Mouse (Mus musculus) lung, embryonic 16.5 days (tissue): ENCODE results near the gene Chka. TPM values are rescaled to one million over a fixed set of nuclear protein-coding genes. Genes with fewer than 3 reads are reported as not detected.

Experiments
- ATAC-seq: fragments of 200-750 bp; cut with Nextera tagmentation; 2 replicates; pipeline ENCODE4 v1.8.0; 2017; ENCODE audit warnings: low read depth, mild to moderate bottlenecking, moderate library complexity
- H3K27ac ChIP-seq: fragments of 300-500 bp; sonication (generic); 2 replicates; pipeline ENCODE4 v1.5.1; 2014; ENCODE audit warnings: mild to moderate bottlenecking, control low read depth, low read length
- H3K27me3 ChIP-seq: fragments of 300-500 bp; sonication (generic); 2 replicates; pipeline ENCODE4 v1.6.1; 2014; ENCODE audit warnings: low read depth, low read length, mixed read lengths; ENCODE audit not compliant: control insufficient read depth, insufficient read depth
- H3K36me3 ChIP-seq: fragments of 300-500 bp; sonication (generic); 2 replicates; pipeline ENCODE4 v1.6.1; 2014; ENCODE audit warnings: low read length; ENCODE audit not compliant: control insufficient read depth, insufficient read depth
- H3K4me1 ChIP-seq: fragments of 300-500 bp; sonication (generic); replicated peaks from 2 replicates; pipeline ENCODE4 v1.6.1; 2014; ENCODE audit warnings: low read length, mixed read lengths; ENCODE audit not compliant: control insufficient read depth, insufficient read depth
- H3K4me2 ChIP-seq: fragments of 300-500 bp; sonication (generic); 2 replicates; pipeline ENCODE4 v1.6.1; 2014; ENCODE audit warnings: low read depth, low read length, control low read depth
- H3K4me3 ChIP-seq: fragments of 300-500 bp; sonication (generic); 2 replicates; pipeline ENCODE4 v1.5.1; 2014; ENCODE audit warnings: mild to moderate bottlenecking, low read length, control low read depth
- H3K9ac ChIP-seq: fragments of 300-500 bp; sonication (generic); 2 replicates; pipeline ENCODE4 v1.6.1; 2014; ENCODE audit warnings: low read length, control low read depth
- H3K9me3 ChIP-seq: fragments of 300-500 bp; sonication (generic); 2 replicates; pipeline ENCODE4 v1.6.1; 2016; ENCODE audit warnings: low read length; ENCODE audit not compliant: control insufficient read depth
- WGBS: fragments of 180-500 bp; shearing (Covaris S2); extraction: QIAGEN DNeasy Blood & Tissue Kit; methylation state at CpG from one replicate; pipeline ENCODE4 v1.1.7; 2014; 5-methylcytosine and 5-hydroxymethylcytosine counted together
- polyA plus RNA-seq: library from polyadenylated mRNA; unstranded; fragments of >200 nt; fragmentation: Nextera tagmentation; extraction: Ambion mirVana; gene quantifications from 2 replicates; pipeline ENCODE4 v1.2.1, GENCODE M21; 2015

Gene Chka
- polyA plus RNA-seq, 1 experiment from 2014 or later = 56.8 TPM

DNA sequence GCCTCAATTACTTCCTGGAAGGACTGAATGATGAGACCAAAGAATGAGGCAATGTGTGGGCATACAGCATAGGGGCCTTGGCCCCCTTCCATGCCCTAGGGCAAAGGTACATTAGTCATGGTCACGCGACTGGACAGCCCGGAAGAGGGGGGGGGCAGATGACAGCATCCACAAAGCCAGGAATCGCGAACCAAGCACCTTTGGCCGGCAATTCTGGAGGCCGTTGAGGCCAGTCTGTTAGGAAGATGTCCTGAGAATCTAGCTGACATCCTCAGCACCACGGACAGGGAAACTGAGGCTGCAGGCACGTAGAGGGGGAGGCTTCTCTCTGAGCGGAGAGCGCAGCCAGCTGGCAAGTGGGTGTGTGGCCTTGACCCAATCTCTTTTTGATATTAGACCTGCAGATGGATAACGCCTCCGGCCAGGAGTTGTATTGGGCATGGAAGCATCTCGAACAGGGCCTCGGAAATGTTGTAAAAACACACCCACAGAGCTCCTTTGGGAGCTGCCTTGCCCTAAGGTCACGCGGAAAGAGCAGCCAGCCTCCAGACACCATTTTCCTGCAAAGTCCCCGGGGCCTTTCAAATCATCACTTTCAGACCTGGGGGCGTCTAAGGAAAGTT is 615 bp upstream of the Chka start:
- Histone ChIP-seq H3K36me3 (no peaks in the 10 kb centered on the region), H3K27ac (peak overlapping the region; percentile 77), H3K4me2 (peak overlapping the region; percentile 81), H3K4me1 (peaks cover 34% of the 10 kb centered on the region), H3K9ac (peak overlapping the region; percentile 64), H3K4me3 (peak overlapping the region; percentile 88), H3K9me3 (no peaks in the 10 kb centered on the region), H3K27me3 (no peaks in the 10 kb centered on the region)
- 4% methylated on average over 19 of the region's 19 CpGs for WGBS
- no peak for ATAC-seq

DNA sequence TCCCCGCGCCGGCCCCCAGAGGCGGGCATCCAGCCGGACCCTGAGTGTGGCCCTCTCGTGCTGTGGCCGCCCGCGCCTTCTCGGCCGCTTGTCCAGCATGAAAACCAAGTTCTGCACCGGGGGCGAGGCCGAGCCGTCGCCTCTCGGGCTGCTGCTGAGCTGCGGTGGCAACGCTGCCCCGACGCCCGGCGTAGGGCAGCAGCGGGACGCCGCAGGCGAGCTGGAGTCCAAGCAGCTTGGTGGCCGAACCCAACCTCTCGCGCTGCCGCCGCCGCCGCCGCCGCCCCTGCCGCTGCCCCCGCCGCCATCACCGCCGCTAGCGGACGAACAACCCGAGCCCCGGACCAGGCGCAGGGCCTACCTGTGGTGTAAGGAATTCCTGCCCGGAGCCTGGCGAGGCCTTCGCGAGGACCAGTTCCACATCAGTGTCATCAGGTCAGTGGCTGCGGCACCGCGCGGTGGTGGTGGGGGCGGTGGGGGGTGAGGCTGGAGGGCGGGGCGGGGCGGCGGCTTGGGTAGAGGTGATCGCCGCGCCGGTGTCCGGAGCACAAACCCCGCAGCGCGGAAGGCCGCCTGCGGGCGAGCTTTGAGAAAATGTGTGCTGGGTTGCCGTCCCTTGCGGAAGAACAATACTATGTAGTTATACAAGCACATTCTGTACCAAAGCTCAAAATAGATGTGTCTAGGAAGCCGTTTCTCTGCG is 557 bp downstream of the Chka start:
- Histone ChIP-seq H3K4me1 (peaks cover 31% of the 10 kb centered on the region), H3K4me3 (peak overlapping the region; percentile 88), H3K9ac (peak overlapping the region; percentile 92), H3K27ac (peak overlapping the region; percentile 98), H3K4me2 (peak overlapping the region; percentile 81), H3K27me3 (no peaks in the 10 kb centered on the region), H3K9me3 (no peaks in the 10 kb centered on the region), H3K36me3 (no peaks in the 10 kb centered on the region)
- WGBS = under 1% methylated on average over 59 of the region's 74 CpGs
- ATAC-seq = peak; percentile 32

DNA sequence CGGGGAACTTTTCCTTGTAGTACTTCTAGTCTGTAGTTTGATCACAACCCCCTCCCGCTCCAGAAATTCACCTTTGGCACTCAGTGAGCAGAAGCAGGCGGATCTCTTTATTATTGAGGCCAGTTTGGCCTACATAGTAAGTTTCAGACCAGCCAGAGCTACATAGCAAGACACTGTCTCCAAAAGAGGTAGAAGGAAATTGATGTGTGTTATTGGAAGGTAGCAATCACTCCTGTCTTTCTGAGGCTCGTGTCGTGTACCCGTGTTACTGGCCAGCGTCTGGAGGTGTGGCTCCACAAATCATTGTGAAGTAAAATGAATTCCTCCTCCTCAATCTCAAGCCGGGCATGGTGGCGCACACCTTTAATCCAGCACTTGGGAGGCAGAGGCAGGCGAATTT is 1.5 kb downstream of the Chka start:
- no peak overlapping the region for H3K9ac ChIP-seq
- H3K9me3 ChIP-seq = no peaks in the 10 kb centered on the region
- no peaks in the 10 kb centered on the region for H3K27me3 ChIP-seq
- H3K4me1 ChIP-seq = peaks cover 31% of the 10 kb centered on the region
- H3K4me3 ChIP-seq = peak overlapping the region; percentile 88
- H3K36me3 ChIP-seq = no peaks in the 10 kb centered on the region
- H3K27ac ChIP-seq = no peak overlapping the region
- 82% methylated on average over 10 of the region's 10 CpGs for WGBS
- peak overlapping the region; percentile 81 for H3K4me2 ChIP-seq
- no peak for ATAC-seq

DNA sequence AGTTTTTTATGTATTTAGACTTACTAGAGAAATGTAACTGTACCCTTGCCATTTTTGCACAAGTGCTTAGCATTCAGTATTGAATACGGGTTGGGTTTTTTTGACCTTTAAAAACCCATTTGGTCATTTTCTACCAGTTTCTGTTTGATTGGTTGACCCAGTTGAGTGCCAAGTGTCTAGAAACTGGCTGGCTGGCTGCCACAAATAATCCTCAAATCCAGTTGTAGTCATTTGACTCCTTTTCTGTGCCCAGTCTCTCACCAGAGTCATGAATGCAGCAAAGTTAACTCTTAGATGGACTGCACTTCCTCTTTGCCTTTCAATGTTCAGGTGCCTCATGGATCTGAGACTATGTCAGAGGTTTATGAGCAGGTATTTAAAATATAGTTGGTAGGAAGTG is 2.3 kb downstream of the Chka start:
- H3K4me3 ChIP-seq = no peak overlapping the region; the same call in none of the 2 replicates
- no peaks in the 10 kb centered on the region for H3K9me3 ChIP-seq
- H3K9ac ChIP-seq = no peak overlapping the region
- no peaks in the 10 kb centered on the region for H3K36me3 ChIP-seq
- peak overlapping the region; percentile 81 for H3K4me2 ChIP-seq
- H3K4me1 ChIP-seq = peaks cover 31% of the 10 kb centered on the region
- 54% methylated on average over 1 of the region's 1 CpGs for WGBS
- no peaks in the 10 kb centered on the region for H3K27me3 ChIP-seq
- no peak overlapping the region for H3K27ac ChIP-seq
- ATAC-seq = no peak

GRCm38 (mm10) chr19:3855091-3855490 is 3.5 kb downstream of the Chka start:
- H3K4me2 ChIP-seq = peak overlapping the region; percentile 35
- WGBS = 45% methylated on average over 6 of the region's 6 CpGs
- H3K27me3 ChIP-seq = no peaks in the 10 kb centered on the region
- no peaks in the 10 kb centered on the region for H3K36me3 ChIP-seq
- peak overlapping the region; percentile 14; the same call in 1 of the 2 replicates for H3K4me3 ChIP-seq
- peak overlapping the region; percentile 37; the same call in 1 of the 2 replicates for H3K27ac ChIP-seq
- ATAC-seq = no peak
- H3K9me3 ChIP-seq = no peaks in the 10 kb centered on the region
- H3K4me1 ChIP-seq = peaks cover 31% of the 10 kb centered on the region
- H3K9ac ChIP-seq = no peak overlapping the region

DNA sequence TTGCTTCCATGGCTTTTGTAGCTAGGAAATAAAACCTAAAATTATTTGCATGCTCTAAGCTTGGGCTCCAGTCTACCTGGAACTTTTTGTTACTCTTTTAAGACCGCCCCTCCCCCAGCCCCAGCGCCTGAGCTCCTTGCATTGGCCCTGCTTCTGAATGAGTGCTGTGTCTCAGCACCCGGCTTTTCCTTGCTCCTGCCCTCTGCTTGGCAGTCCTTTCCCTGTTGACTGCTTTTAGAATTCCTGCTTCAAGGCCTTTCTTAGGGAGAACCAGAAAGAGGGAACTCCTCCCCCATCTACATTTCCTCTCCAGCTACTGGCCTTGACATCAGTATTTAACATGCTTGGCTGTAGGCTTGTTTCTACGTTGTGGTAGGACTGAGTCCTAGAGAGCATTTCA is 4.0 kb downstream of the Chka start:
- peaks cover 31% of the 10 kb centered on the region for H3K4me1 ChIP-seq
- H3K4me3 ChIP-seq = 0 out of 2 replicates have a peak overlapping the region, but pooled peaks have one; percentile 7
- WGBS = 15% methylated on average over 4 of the region's 4 CpGs
- no peaks in the 10 kb centered on the region for H3K9me3 ChIP-seq
- H3K4me2 ChIP-seq = peak overlapping the region; percentile 35
- no peak overlapping the region; the same call in 1 of the 2 replicates for H3K9ac ChIP-seq
- peak overlapping the region; percentile 37; the same call in 1 of the 2 replicates for H3K27ac ChIP-seq
- no peak for ATAC-seq
- H3K27me3 ChIP-seq = no peaks in the 10 kb centered on the region
- no peaks in the 10 kb centered on the region for H3K36me3 ChIP-seq

- no peaks in the 10 kb centered on the region for H3K36me3 ChIP-seq
- no peaks in the 10 kb centered on the region for H3K27me3 ChIP-seq
- H3K4me3 ChIP-seq = no peak overlapping the region
- no peak overlapping the region for H3K9ac ChIP-seq
- WGBS = 70% methylated on average over 3 of the region's 3 CpGs
- ATAC-seq = no peak
- H3K9me3 ChIP-seq = no peaks in the 10 kb centered on the region
- H3K27ac ChIP-seq = no peak overlapping the region
- no peak overlapping the region for H3K4me2 ChIP-seq
- peaks cover 25% of the 10 kb centered on the region for H3K4me1 ChIP-seq
These were observed 5.6 kb downstream of the Chka start for GRCm38 (mm10) chr19:3857220-3857619.

DNA sequence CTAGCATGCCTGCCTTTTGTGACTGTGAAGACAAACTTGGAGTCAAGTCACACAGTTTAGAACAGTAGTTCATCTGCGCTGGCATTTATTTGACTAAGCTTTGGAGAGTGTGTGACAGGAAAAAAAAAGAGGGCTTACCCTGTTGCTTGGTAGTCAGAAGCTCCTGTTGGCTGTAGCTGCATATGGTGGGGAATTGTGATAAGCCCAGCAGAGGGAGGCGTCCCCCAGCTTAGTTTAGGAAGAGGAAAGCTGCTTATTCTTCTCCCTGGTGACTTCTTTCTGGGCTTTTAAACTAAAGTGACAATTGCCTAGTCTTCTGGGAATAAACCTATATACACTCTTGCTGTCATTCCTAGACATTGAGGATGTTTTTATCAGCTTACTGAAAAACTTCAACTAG is 11.1 kb downstream of the Chka start:
- Histone ChIP-seq H3K36me3 (peaks cover 13% of the 10 kb centered on the region), H3K27ac (no peak overlapping the region), H3K4me2 (no peak overlapping the region), H3K9me3 (peaks cover 2% of the 10 kb centered on the region; the same call in 1 of the 2 replicates), H3K9ac (no peak overlapping the region), H3K4me3 (no peak overlapping the region), H3K27me3 (no peaks in the 10 kb centered on the region), H3K4me1 (no peaks in the 10 kb centered on the region)
- ATAC-seq = no peak
- WGBS = 59% methylated on average over 2 of the region's 2 CpGs

DNA sequence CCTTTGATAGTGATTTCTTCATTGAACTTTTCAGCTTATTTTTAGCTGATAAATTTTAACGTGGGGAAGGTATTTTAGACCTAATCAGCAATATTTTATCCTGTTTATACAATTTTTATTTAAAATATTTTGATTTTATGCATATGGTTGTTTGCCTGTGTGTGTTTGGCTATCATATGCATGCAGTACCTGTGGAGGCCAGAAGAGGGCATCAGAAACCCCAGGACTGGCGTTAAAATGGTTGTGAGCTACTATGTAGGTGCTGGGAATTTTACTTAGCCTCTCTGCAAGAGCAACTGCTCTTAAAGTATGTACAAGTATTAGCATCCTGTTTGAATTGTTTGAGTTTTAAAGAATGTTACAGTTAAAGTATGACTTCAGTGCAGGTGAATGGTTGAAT is 13.4 kb downstream of the Chka start:
- no peak for ATAC-seq
- Histone ChIP-seq H3K27ac (no peak overlapping the region), H3K4me1 (no peaks in the 10 kb centered on the region; the same call in 1 of the 2 replicates), H3K36me3 (peaks cover 13% of the 10 kb centered on the region), H3K4me2 (no peak overlapping the region), H3K27me3 (no peaks in the 10 kb centered on the region), H3K4me3 (no peak overlapping the region), H3K9me3 (peaks cover 2% of the 10 kb centered on the region; the same call in 1 of the 2 replicates), H3K9ac (no peak overlapping the region)
- 82% methylated on average over 2 of the region's 2 CpGs for WGBS
